Mouse (Mus musculus) CH12.LX (cell line): ENCODE results near the gene Thumpd2. TPM values are rescaled to one million over a fixed set of nuclear protein-coding genes. Genes with fewer than 3 reads are reported as not detected.
A peak's percentile ranks its signal among the peaks of the same experiment; 100 is the strongest.

Experiments
- DNase-seq: peaks from one replicate; pipeline ENCODE4 v3.0.0-alpha.2; 2013; ENCODE audit errors: extremely low read depth
- H3K27ac ChIP-seq: 2 replicates; pipeline ENCODE4 v1.5.1; 2012; ENCODE audit warnings: low read depth, mild to moderate bottlenecking, control low read depth, moderate library complexity; ENCODE audit not compliant: insufficient read depth
- H3K27me3 ChIP-seq: replicated peaks from 2 replicates; pipeline ENCODE3; 2012; ENCODE audit warnings: inconsistent platforms
- H3K36me3 ChIP-seq, 2 experiments: replicated peaks in 1 of 2; 2 replicates each; pipeline versions ENCODE3 to v1.6.1; 2012; ENCODE audit warnings: inconsistent platforms in 1 of 2, low read length in 1 of 2, mild to moderate bottlenecking in 1 of 2, mixed read lengths in 1 of 2, moderate library complexity in 1 of 2; ENCODE audit not compliant: control insufficient read depth in 1 of 2, insufficient read depth in 1 of 2
- H3K4me1 ChIP-seq, 2 experiments: 2 replicates each; pipeline ENCODE4 v1.6.1; 2012; ENCODE audit warnings: inconsistent platforms in 1 of 2, moderate library complexity in 1 of 2; ENCODE audit not compliant: insufficient read depth in 2 of 2, control insufficient read depth in 1 of 2
- H3K4me2 ChIP-seq: 2 replicates; pipeline ENCODE4 v1.6.1; 2012; ENCODE audit warnings: low read depth, mild to moderate bottlenecking, control low read depth; ENCODE audit not compliant: poor library complexity, insufficient read depth, severe bottlenecking
- H3K4me3 ChIP-seq, 3 experiments: fragments of 150-350 bp in 1 of 3; sonication (generic) in 1 of 3; replicated peaks in 1 of 3; 2 replicates each; pipeline versions ENCODE3 to v1.5.1; 2011 to 2012; ENCODE audit warnings: low read depth in 2 of 3, low read length in 2 of 3, mild to moderate bottlenecking in 2 of 3, moderate library complexity in 2 of 3, control low read depth in 1 of 3, improper control_type of control experiment in 1 of 3, inconsistent platforms in 1 of 3, mixed read lengths in 1 of 3; ENCODE audit not compliant: poor library complexity in 1 of 3
- H3K79me2 ChIP-seq: replicated peaks from 2 replicates; pipeline ENCODE4 v1.6.1; 2012; ENCODE audit warnings: mild to moderate bottlenecking, moderate library complexity; ENCODE audit not compliant: control insufficient read depth, poor library complexity, insufficient read depth, severe bottlenecking; ENCODE audit errors: extremely low read depth
- H3K9ac ChIP-seq: 2 replicates; pipeline ENCODE4 v1.6.1; 2012; ENCODE audit warnings: low read depth, mild to moderate bottlenecking, control low read depth, moderate library complexity; ENCODE audit not compliant: insufficient read depth
- H3K9me3 ChIP-seq: replicated peaks from 2 replicates; pipeline ENCODE3; 2012; ENCODE audit warnings: low read length, inconsistent platforms, mixed read lengths
- BHLHE40 ChIP-seq: IDR thresholded peaks from 2 replicates; pipeline ENCODE4 v1.6.1; 2011; ENCODE audit warnings: mild to moderate bottlenecking, low read depth, low read length, improper control_type of control experiment
- CHD1 ChIP-seq: IDR thresholded peaks from 2 replicates; pipeline ENCODE4 v1.6.1; 2012; ENCODE audit warnings: low read depth, low read length, improper control_type of control experiment, inconsistent platforms
- CHD2 ChIP-seq: IDR thresholded peaks from 2 replicates; pipeline ENCODE4 v1.6.1; 2011; ENCODE audit warnings: low read length, improper control_type of control experiment
- CTCF ChIP-seq, 2 experiments: IDR thresholded peaks in 1 of 2; conservative IDR thresholded peaks in 1 of 2; 2 replicates each; pipeline ENCODE4 v1.5.1; 2011 to 2012; ENCODE audit warnings: low read depth in 2 of 2, low read length in 2 of 2, improper control_type of control experiment in 1 of 2, inconsistent platforms in 1 of 2, mild to moderate bottlenecking in 1 of 2, moderate library complexity in 1 of 2
- E2F4 ChIP-seq: IDR thresholded peaks from 2 replicates; pipeline ENCODE4 v1.6.1; 2011; ENCODE audit warnings: low read depth, low read length, improper control_type of control experiment; ENCODE audit not compliant: insufficient replicate concordance
- GABPA ChIP-seq: IDR thresholded peaks from 2 replicates; pipeline ENCODE4 v1.6.1; 2012; ENCODE audit warnings: low read depth, low read length, improper control_type of control experiment, inconsistent platforms; ENCODE audit not compliant: insufficient replicate concordance
- HCFC1 ChIP-seq: IDR thresholded peaks from 2 replicates; pipeline ENCODE4 v1.6.1; 2012; ENCODE audit warnings: low read depth, mild to moderate bottlenecking, inconsistent platforms, low read length, improper control_type of control experiment
- IRF4 ChIP-seq: IDR thresholded peaks from 2 replicates; pipeline ENCODE4 v1.6.1; 2014; ENCODE audit warnings: low read depth, mild to moderate bottlenecking, inconsistent platforms, low read length, improper control_type of control experiment
- JUND ChIP-seq: conservative IDR thresholded peaks from 2 replicates; pipeline ENCODE4 v1.6.1; 2011; ENCODE audit warnings: low read depth, low read length, improper control_type of control experiment
- KAT2A ChIP-seq: IDR thresholded peaks from 2 replicates; pipeline ENCODE4 v1.6.1; 2012; ENCODE audit warnings: low read length, improper control_type of control experiment, inconsistent platforms; ENCODE audit not compliant: insufficient replicate concordance
- MAFK ChIP-seq: IDR thresholded peaks from 2 replicates; pipeline ENCODE4 v1.6.1; 2011; ENCODE audit warnings: low read length, improper control_type of control experiment; ENCODE audit not compliant: insufficient replicate concordance
- MAX ChIP-seq: IDR thresholded peaks from 2 replicates; pipeline ENCODE4 v1.6.1; 2011; ENCODE audit warnings: low read length, improper control_type of control experiment
- MAZ ChIP-seq: IDR thresholded peaks from 2 replicates; pipeline ENCODE4 v1.6.1; 2012; ENCODE audit warnings: low read depth, mild to moderate bottlenecking, inconsistent platforms, low read length, improper control_type of control experiment, moderate library complexity
- MEF2A ChIP-seq: IDR thresholded peaks from 2 replicates; pipeline ENCODE4 v1.6.1; 2014; ENCODE audit warnings: low read depth, mild to moderate bottlenecking, inconsistent platforms, low read length, improper control_type of control experiment, borderline replicate concordance
- MXI1 ChIP-seq: IDR thresholded peaks from 2 replicates; pipeline ENCODE4 v1.6.1; 2011; ENCODE audit warnings: mild to moderate bottlenecking, low read depth, low read length, improper control_type of control experiment
- MYC ChIP-seq: IDR thresholded peaks from 2 replicates; pipeline ENCODE4 v1.6.1; 2011; ENCODE audit warnings: low read depth, mild to moderate bottlenecking, improper control_type of control experiment, low read length
- NELFE ChIP-seq: IDR thresholded peaks from 2 replicates; pipeline ENCODE4 v1.6.1; 2011; ENCODE audit warnings: low read depth, low read length, improper control_type of control experiment
- NRF1 ChIP-seq: IDR thresholded peaks from 2 replicates; pipeline ENCODE4 v1.6.1; 2014; ENCODE audit warnings: low read depth, mild to moderate bottlenecking, inconsistent platforms, low read length, improper control_type of control experiment, moderate library complexity
- POLR2A ChIP-seq: IDR thresholded peaks from 2 replicates; pipeline ENCODE4 v1.6.1; 2011; ENCODE audit warnings: low read depth, mild to moderate bottlenecking, improper control_type of control experiment, low read length
- POLR2AphosphoS2 ChIP-seq: IDR thresholded peaks from 2 replicates; pipeline ENCODE4 v1.6.1; 2011; ENCODE audit warnings: low read depth, low read length, improper control_type of control experiment
- RAD21 ChIP-seq: IDR thresholded peaks from 2 replicates; pipeline ENCODE4 v1.6.1; 2011; ENCODE audit warnings: low read depth, mild to moderate bottlenecking, low read length, improper control_type of control experiment, moderate library complexity
- RCOR1 ChIP-seq: conservative IDR thresholded peaks from 2 replicates; pipeline ENCODE4 v1.6.1; 2012; ENCODE audit warnings: low read depth, mild to moderate bottlenecking, inconsistent platforms, low read length, improper control_type of control experiment
- SMC3 ChIP-seq: IDR thresholded peaks from 2 replicates; pipeline ENCODE4 v1.6.1; 2011; ENCODE audit warnings: low read depth, low read length, improper control_type of control experiment
- TBP ChIP-seq: conservative IDR thresholded peaks from 2 replicates; pipeline ENCODE4 v1.6.1; 2011; ENCODE audit warnings: low read depth, low read length, improper control_type of control experiment
- UBTF ChIP-seq: IDR thresholded peaks from 2 replicates; pipeline ENCODE4 v1.6.1; 2012; ENCODE audit warnings: low read depth, mild to moderate bottlenecking, inconsistent platforms, low read length, improper control_type of control experiment, moderate library complexity
- ZC3H11A ChIP-seq: IDR thresholded peaks from 2 replicates; pipeline ENCODE4 v1.6.1; 2012; ENCODE audit warnings: low read depth, mild to moderate bottlenecking, inconsistent platforms, low read length, improper control_type of control experiment
- ZKSCAN1 ChIP-seq: IDR thresholded peaks from 2 replicates; pipeline ENCODE4 v1.6.1; 2012; ENCODE audit warnings: low read depth, inconsistent platforms, low read length, improper control_type of control experiment, borderline replicate concordance
- dilution Hi-C: fragments of 300-500 bp; cut with MboI; formaldehyde crosslinking; loops from 2 replicates; pipeline ENCODE4 v1.14.3; 2020; ENCODE audit warnings: low sequenced_read_pairs; ENCODE audit not compliant: extremely low pct_unique_long_range_greater_than_20kb, extremely low pct_ligation_motif_present
- in situ Hi-C: fragments of 300-500 bp; cut with MboI; formaldehyde crosslinking; loops from 3 replicates; pipeline ENCODE4 v1.14.3; 2019; ENCODE audit warnings: low sequenced_read_pairs, low pct_ligation_motif_present, low pct_unique_long_range_greater_than_20kb, mixed read lengths
- polyA plus RNA-seq: library from polyadenylated mRNA; unstranded; fragments of >175 nt; gene quantifications from 2 replicates; pipeline ENCODE4 v1.2.1, GENCODE M21; 2012; ENCODE audit warnings: low read depth; ENCODE audit not compliant: insufficient read length
- total RNA-seq, 2 experiments: library from RNA; depleted of rRNA; stranded (reverse); fragments of 300-350 nt in 1 of 2; fragments of >200 nt in 1 of 2; gene quantifications; 2 replicates each; pipeline ENCODE4 v1.2.3; 2012 to 2014

Thumpd2 gene
- total and polyA plus RNA-seq, 3 experiments: 5.4 to 9.0 (median 7.6) TPM

GRCm38 (mm10) chr17:81053274-81053673 lies 11.6 kb downstream of the Thumpd2 start:
- DNase-seq: no peak
- dilution Hi-C loops (no loop called here), in situ Hi-C loops (no loop called here)
- no peaks in the 10 kb centered on the region for H3K9me3 ChIP-seq
- no peak overlapping the region for H3K4me3 ChIP-seq
- H3K27ac ChIP-seq: no peak overlapping the region
- H3K36me3 ChIP-seq: peaks cover 29 to 72% of the 10 kb centered on the region in 2 experiments
- TF ChIP-seq CHD1 (no peak), MXI1 (no peak), POLR2A (no peak), TBP (no peak), IRF4 (no peak), RAD21 (no peak)
- no peaks in the 10 kb centered on the region for H3K27me3 ChIP-seq
- no peak overlapping the region for H3K9ac ChIP-seq
- H3K79me2 ChIP-seq: no peaks in the 10 kb centered on the region
- H3K4me2 ChIP-seq: no peak overlapping the region
- H3K4me1 ChIP-seq: no peaks in the 10 kb centered on the region

DNA sequence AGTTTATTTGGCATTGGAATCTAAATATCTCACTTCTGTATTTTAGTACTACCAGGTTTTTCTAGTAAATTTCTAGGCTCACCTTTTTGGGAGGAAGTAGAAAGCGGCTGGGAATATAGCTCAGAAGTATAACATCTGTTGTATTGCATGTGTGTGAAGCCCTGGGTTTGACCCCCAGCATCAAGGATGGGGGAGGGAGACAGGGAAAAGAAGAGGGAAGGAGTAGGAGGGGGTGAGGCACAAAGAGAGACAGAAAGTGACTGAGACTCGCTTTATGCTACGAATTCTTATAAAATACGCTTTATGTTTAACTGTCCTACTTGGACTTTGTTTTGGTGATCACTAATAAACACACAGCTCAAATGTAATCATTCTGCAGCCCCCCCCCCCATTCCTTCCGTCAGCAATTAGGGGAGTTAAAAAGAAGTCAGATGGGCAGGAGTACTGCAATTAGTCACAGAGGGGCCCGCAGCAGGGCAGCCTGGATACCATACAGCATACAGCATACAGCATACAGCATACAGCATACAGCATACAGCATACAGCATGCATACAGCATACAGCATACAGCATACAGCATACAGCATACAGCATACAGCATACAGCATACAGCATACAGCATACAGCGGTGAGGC lies 16.8 kb downstream of the Thumpd2 start:
- Histone ChIP-seq H3K9ac (no peak overlapping the region), H3K36me3 (peaks cover 21 to 79% of the 10 kb centered on the region in 2 experiments)

DNA sequence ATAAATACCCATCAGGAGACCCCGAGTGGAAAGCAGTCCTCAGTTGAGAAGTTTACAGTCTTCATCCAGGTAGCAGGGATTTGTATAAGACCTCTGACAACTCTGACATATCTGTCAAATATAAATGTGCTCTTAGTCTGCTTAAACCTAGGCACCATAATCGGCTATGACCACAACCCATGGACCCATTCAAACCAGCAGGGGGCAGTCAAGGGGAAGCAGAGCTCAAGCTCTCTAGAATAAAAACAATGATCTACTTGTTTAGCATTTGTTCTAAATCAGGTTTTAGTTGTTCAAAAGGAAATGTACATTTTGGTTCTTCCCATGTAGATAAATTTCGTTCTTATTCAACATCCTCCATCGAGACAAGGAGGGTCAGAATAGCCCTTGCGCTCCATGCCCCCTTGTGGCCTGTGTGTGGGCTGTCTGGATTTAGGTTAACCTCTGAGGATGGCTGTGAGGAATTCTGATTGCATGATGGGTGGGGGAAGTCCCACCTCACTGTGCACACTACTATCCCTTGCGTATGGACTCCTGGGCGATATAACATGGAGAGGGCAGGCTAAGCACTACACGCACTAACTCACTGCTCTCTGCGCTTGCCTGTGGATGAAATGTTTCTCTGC lies 19.2 kb downstream of the Thumpd2 start:
- in situ Hi-C loops: no loop called here
- dilution Hi-C loops: no loop called here
- H3K27ac ChIP-seq: no peak overlapping the region
- no peaks in the 10 kb centered on the region for H3K27me3 ChIP-seq
- peak; percentile 45 for DNase-seq
- H3K79me2 ChIP-seq: no peaks in the 10 kb centered on the region
- peaks cover 15 to 80% of the 10 kb centered on the region in 2 experiments for H3K36me3 ChIP-seq
- H3K9ac ChIP-seq: no peak overlapping the region
- TF ChIP-seq E2F4: no peak
- TF ChIP-seq IRF4: no peak
- no peak for TF ChIP-seq MEF2A
- no peak for TF ChIP-seq MAZ
- no peak for TF ChIP-seq KAT2A
- no peak for TF ChIP-seq GABPA
- peak; percentile 20 for TF ChIP-seq RAD21
- TF ChIP-seq ZKSCAN1: no peak
- TF ChIP-seq UBTF: no peak
- peak; percentile 41 for TF ChIP-seq SMC3
- peak; percentile 48 to 67 for TF ChIP-seq CTCF (conservative IDR thresholded peaks at IDR 0.05 in 1 of 2, IDR thresholded peaks at IDR 0.05 in 1 of 2; ENCODE audit: low read depth in 2 of 2, low read length in 2 of 2)
- H3K4me3 ChIP-seq: no peak overlapping the region
- no peaks in the 10 kb centered on the region for H3K9me3 ChIP-seq
- peaks cover 3 to 27% of the 10 kb centered on the region in 2 experiments; a peak in 3 of 4 replicates for H3K4me1 ChIP-seq
- no peak overlapping the region for H3K4me2 ChIP-seq

More for the DNA sequence above, 16.8 kb downstream of the Thumpd2 start:
- Histone ChIP-seq H3K9me3 (no peaks in the 10 kb centered on the region), H3K27me3 (no peaks in the 10 kb centered on the region), H3K4me1 (peaks cover 3 to 27% of the 10 kb centered on the region in 2 experiments; a peak in 3 of 4 replicates), H3K27ac (no peak overlapping the region), H3K79me2 (no peaks in the 10 kb centered on the region), H3K4me3 (no peak overlapping the region), H3K4me2 (no peak overlapping the region)
- in situ Hi-C loops (no loop called here), dilution Hi-C loops (no loop called here)
- no peak for DNase-seq
- TF ChIP-seq RCOR1 (no peak), CHD2 (no peak), SMC3 (no peak), MYC (no peak), MAFK (no peak), MAZ (no peak), KAT2A (no peak), NELFE (no peak), JUND (no peak), ZC3H11A (no peak), RAD21 (no peak), MEF2A (no peak), BHLHE40 (no peak), HCFC1 (no peak), GABPA (no peak), MAX (no peak), POLR2AphosphoS2 (no peak), NRF1 (no peak)
